Mouse (Mus musculus) lung, embryonic 15.5 days (tissue): ENCODE measurements around the gene Slc9a3r1. TPM values are rescaled to one million over a fixed set of nuclear protein-coding genes. Genes with fewer than 3 reads are reported as not detected.

Experiments
- ATAC-seq: fragments of 200-750 bp; cut with Nextera tagmentation; 2 replicates; pipeline ENCODE4 v1.8.0; 2017; ENCODE audit warnings: moderate number of reproducible peaks, borderline replicate concordance; ENCODE audit not compliant: low FRiP score, low TSS enrichment; ENCODE audit errors: extremely low read depth
- H3K27ac ChIP-seq: fragments of 300-500 bp; sonication (generic); 2 replicates; pipeline ENCODE4 v1.5.1; 2015; ENCODE audit warnings: moderate library complexity, mild to moderate bottlenecking, inconsistent platforms
- H3K27me3 ChIP-seq: fragments of 300-500 bp; sonication (generic); 2 replicates; pipeline ENCODE4 v1.6.1; 2015; ENCODE audit warnings: inconsistent platforms
- H3K36me3 ChIP-seq: fragments of 300-500 bp; sonication (generic); 2 replicates; pipeline ENCODE4 v1.6.1; 2015; ENCODE audit warnings: inconsistent platforms
- H3K4me1 ChIP-seq: fragments of 300-500 bp; sonication (generic); 2 replicates; pipeline ENCODE4 v1.6.1; 2015; ENCODE audit warnings: inconsistent platforms
- H3K4me2 ChIP-seq: fragments of 300-500 bp; sonication (generic); 2 replicates; pipeline ENCODE4 v1.6.1; 2015; ENCODE audit warnings: inconsistent platforms, mild to moderate bottlenecking, moderate library complexity
- H3K4me3 ChIP-seq: fragments of 300-500 bp; sonication (generic); 2 replicates; pipeline ENCODE4 v1.5.1; 2015; ENCODE audit warnings: mild to moderate bottlenecking, inconsistent platforms
- H3K9ac ChIP-seq: fragments of 300-500 bp; sonication (generic); 2 replicates; pipeline ENCODE4 v1.6.1; 2015; ENCODE audit warnings: inconsistent platforms
- H3K9me3 ChIP-seq: fragments of 300-500 bp; sonication (generic); 2 replicates; pipeline ENCODE4 v1.6.1; 2016; ENCODE audit warnings: inconsistent platforms
- WGBS: fragments of 180-500 bp; shearing (Covaris S2); methylation state at CpG from one replicate; pipeline ENCODE4 v1.1.7; 2015; 5-methylcytosine and 5-hydroxymethylcytosine counted together
- polyA plus RNA-seq: library from polyadenylated mRNA; unstranded; fragments of >200 nt; fragmentation: Nextera tagmentation; extraction: Ambion mirVana; gene quantifications from 2 replicates; pipeline ENCODE4 v1.2.1, GENCODE M21; 2015

Gene Slc9a3r1
- 55.0 and 58.2 TPM in 2 replicates for polyA plus RNA-seq

DNA sequence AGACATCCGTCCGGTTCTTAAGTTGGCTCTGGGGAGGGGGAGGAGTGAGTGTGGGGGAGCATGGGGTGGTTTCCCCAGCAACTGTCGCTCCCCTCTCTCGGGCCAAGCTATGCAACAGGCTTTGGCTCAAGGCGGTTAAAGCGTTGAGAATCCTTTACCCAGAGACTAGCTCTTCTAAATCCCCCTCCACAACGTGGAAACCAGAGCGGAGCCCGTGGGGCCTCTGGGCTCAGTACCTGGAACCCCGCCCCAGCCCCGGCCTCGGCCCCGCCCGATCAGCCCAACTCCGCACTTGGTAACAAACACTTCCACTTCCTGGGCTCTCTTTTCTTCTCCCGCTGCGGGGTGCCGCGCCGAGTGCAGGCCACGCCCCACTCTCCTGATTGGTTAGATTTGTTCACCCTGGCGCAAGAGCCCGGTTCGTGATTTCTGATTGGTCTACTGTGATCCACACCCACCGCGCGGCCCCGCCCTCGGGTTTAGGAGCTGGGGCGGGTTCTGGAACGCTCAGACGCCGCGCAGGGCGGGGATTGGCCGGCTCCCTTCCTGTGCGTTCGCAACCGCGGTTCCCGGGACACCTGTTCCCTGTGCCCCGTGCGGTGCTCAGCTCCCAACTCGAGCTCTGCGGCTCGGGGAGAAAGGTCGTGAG lies at the start of gene Slc9a3r1:
Gene Slc9a3r1, plus strand, starts transcription at position 510 of the 649 bp plus-strand sequence.
- Histone ChIP-seq H3K27me3 (peaks cover 25% of the 10 kb centered on the region; the same call in 1 of the 2 replicates), H3K36me3 (no peaks in the 10 kb centered on the region), H3K4me1 (peaks cover 53% of the 10 kb centered on the region), H3K4me3 (peak within 1 kb of the TSS; percentile 66), H3K9ac (peak within 1 kb of the TSS; percentile 43), H3K27ac (peak within 1 kb of the TSS; percentile 59), H3K9me3 (no peaks in the 10 kb centered on the region), H3K4me2 (peak within 1 kb of the TSS; percentile 83)
- under 1% methylated on average over 47 of the region's 47 CpGs for WGBS
- peak; percentile 96 for ATAC-seq

DNA sequence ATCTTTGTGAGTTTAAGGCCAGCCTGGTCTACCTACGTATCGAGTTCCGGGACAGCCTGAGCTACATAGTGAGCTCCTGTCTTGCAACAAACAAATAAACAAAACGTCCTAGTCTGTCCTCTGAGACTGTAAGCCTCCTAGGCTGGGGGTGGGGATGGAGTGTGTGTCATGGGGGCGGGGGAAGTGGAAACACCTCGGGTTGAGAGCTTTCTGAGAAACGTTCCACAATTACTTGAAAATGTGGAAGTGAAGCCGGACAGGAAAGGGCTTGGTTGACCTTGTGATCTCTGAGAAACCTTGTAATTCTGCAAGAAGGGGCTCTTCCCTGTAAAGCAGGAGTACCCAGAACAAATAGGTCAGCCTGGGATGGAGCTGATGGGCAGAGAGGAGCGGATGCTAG lies 43.7 kb upstream of the Slc9a3r1 start:
- H3K9ac ChIP-seq: no peak overlapping the region
- 58% methylated on average over 9 of the region's 9 CpGs for WGBS
- no peaks in the 10 kb centered on the region for H3K9me3 ChIP-seq
- H3K4me1 ChIP-seq: no peaks in the 10 kb centered on the region
- no peak overlapping the region for H3K27ac ChIP-seq
- H3K4me3 ChIP-seq: no peak overlapping the region
- H3K27me3 ChIP-seq: no peaks in the 10 kb centered on the region
- no peaks in the 10 kb centered on the region for H3K36me3 ChIP-seq
- no peak overlapping the region for H3K4me2 ChIP-seq
- ATAC-seq: no peak

DNA sequence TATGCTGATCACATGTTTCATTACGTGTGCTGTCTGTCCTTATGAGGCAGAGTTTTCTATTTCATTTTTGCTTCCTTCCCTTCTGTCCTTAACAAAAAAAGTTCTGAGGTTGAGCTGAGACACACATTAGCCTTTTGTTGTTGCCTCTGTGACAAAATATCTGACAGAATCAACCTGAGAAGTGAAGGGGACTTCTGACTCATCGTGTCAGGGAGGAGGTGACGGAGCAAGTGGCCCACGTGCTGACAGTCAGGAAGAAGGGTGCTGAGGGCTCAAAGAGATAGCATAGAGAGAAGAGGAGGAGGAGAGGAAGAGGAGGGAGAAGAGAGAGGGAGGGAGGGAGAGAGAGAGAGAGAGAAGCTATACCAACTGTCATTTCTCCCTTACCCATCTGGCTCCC lies 34.7 kb upstream of the Slc9a3r1 start:
- Histone ChIP-seq H3K4me1 (no peaks in the 10 kb centered on the region), H3K4me3 (no peak overlapping the region), H3K27me3 (no peaks in the 10 kb centered on the region), H3K9me3 (no peaks in the 10 kb centered on the region), H3K36me3 (no peaks in the 10 kb centered on the region), H3K27ac (no peak overlapping the region), H3K9ac (no peak overlapping the region), H3K4me2 (no peak overlapping the region)
- ATAC-seq: no peak
- 51% methylated on average over 4 of the region's 4 CpGs for WGBS

DNA sequence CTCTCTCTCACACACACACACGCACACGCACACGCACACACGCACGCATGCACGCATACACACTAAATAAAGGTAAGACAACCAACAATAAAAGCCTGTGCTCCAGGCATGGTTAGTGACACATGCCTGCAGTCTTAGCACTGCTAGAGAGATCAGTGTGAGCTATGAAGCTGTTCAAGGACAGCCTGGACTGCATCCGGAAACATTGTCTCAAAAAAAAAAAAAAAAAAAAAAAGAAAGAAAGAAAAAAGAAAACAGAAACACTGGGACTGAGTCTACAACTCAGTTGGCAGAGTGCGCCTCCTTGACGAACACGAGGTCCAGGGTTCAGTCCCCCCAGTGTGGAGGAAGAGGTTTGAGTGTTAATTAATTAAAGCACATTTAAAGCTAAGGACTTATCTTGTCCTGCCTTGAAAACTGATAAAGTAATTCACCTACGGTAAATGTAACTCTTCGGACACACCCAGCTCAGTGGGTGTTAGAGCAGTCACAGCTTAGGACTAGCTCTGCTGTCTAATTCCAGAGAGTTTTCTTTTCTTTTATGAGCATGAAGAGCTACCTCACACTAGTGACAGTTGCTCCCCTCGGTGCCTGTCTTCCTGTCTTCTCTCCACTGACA lies 33.5 kb upstream of the Slc9a3r1 start:
- H3K4me3 ChIP-seq: no peak overlapping the region
- no peak overlapping the region for H3K4me2 ChIP-seq
- H3K9me3 ChIP-seq: no peaks in the 10 kb centered on the region
- ATAC-seq: no peak
- H3K4me1 ChIP-seq: no peaks in the 10 kb centered on the region
- no peak overlapping the region for H3K27ac ChIP-seq
- no peak overlapping the region for H3K9ac ChIP-seq
- no peaks in the 10 kb centered on the region for H3K36me3 ChIP-seq
- no peaks in the 10 kb centered on the region for H3K27me3 ChIP-seq
- WGBS: 86% methylated on average over 13 of the region's 13 CpGs

DNA sequence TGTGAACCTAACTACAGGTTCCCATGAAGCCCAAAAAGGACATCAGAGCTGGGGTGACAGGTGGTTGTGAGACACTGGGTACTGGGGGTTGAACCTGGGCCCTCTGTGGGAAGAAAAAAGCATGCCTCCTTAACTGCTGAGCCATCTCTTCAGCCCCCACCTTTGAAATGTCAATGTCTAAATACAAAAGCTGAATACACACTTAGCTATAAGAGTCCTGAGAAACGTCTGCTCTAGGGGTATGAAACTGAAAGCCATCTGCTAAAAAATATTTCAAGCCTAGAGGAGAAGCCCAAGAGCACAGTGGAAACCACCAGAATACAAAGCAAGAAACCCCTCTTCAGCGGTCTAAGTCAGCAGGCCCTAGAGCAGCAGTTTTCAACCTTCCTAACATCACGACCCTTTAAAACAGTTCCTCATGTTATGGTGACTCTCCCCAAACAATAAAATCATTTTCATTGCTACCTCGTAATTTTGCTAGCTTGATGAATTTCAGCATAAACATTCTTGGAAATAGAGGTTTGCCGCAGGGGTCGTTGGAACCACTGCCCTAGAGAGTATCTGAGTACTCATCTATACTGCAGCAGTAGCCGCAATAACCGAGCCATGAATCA lies 31.3 kb upstream of the Slc9a3r1 start:
- no peaks in the 10 kb centered on the region for H3K36me3 ChIP-seq
- WGBS: 70% methylated on average over 8 of the region's 8 CpGs

DNA sequence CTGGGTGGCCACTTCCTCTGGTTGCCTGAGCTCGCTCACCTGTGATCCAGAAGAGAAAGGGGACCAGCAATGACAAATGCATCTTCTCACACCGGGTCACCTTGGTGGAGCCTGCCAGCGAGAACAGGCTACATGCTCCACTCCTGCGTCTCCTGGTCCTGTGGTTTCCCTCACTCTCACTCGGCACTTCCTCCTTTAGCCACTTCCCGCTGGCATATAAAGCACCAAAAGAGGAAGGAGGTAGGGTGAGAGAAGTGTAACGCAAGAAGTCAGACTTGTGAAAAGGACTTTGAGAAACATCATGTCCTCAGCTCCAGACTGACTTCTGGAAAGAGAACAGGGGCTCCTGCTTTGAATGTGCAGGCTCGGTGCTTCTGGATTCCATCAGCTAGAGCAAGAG lies 29.3 kb upstream of the Slc9a3r1 start, which contains the start of gene Cd300lf:
Gene Cd300lf, minus strand, starts transcription at position 193 of the 400 bp plus-strand sequence.
- H3K27ac ChIP-seq: no peak within 1 kb of the TSS
- ATAC-seq: no peak
- WGBS: 76% methylated on average over 8 of the region's 8 CpGs

More for the DNA sequence above, 31.3 kb upstream of the Slc9a3r1 start:
- H3K9me3 ChIP-seq: no peaks in the 10 kb centered on the region
- H3K27me3 ChIP-seq: no peaks in the 10 kb centered on the region
- no peak overlapping the region for H3K27ac ChIP-seq
- no peak overlapping the region for H3K4me3 ChIP-seq
- H3K4me2 ChIP-seq: no peak overlapping the region
- H3K4me1 ChIP-seq: no peaks in the 10 kb centered on the region
- no peak overlapping the region for H3K9ac ChIP-seq
- no peak for ATAC-seq

DNA sequence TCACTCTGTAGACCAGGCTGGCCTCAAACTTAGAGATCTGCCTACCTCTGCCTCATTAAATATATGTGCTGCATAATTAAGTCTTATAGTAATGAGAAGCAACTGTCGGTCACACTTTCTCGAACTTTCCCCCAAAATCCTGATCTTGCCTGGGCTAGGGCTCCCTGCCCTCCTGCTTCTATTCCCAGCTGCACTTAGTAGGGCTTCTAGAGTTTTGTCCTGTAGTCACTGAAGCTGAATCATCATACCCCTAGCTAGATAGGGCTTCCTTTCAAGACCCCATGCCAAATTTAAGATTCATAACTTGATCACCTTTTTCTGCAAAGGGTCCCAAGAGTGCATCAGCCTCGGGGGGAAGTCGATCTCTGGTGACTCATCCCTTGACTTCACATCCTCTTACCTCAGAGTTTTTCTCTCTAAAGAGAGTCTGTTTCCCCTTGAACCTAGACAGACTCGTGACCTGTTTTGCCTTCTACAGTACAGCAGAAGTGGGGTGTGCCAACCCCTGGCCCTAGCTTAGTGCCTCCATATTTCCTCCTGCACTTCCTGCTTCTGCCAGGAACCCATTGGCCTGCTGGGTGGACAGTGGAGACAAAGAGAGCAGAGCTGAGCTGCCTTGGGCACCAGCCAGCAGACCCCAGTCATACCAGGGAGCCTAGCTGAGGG lies 24.4 kb upstream of the Slc9a3r1 start:
- no peak overlapping the region for H3K27ac ChIP-seq
- no peak for ATAC-seq
- H3K4me2 ChIP-seq: no peak overlapping the region
- H3K27me3 ChIP-seq: no peaks in the 10 kb centered on the region
- H3K4me3 ChIP-seq: no peak overlapping the region
- 64% methylated on average over 5 of the region's 5 CpGs for WGBS
- no peaks in the 10 kb centered on the region for H3K9me3 ChIP-seq
- no peak overlapping the region for H3K9ac ChIP-seq
- H3K4me1 ChIP-seq: no peaks in the 10 kb centered on the region
- H3K36me3 ChIP-seq: no peaks in the 10 kb centered on the region

More for the DNA sequence above, 29.3 kb upstream of the Slc9a3r1 start, which contains the start of gene Cd300lf:
- H3K36me3 ChIP-seq: no peaks in the 10 kb centered on the region
- no peak within 1 kb of the TSS for H3K4me3 ChIP-seq
- H3K9me3 ChIP-seq: no peaks in the 10 kb centered on the region
- no peak within 1 kb of the TSS for H3K9ac ChIP-seq
- H3K4me2 ChIP-seq: no peak within 1 kb of the TSS
- no peaks in the 10 kb centered on the region for H3K27me3 ChIP-seq
- no peaks in the 10 kb centered on the region for H3K4me1 ChIP-seq

DNA sequence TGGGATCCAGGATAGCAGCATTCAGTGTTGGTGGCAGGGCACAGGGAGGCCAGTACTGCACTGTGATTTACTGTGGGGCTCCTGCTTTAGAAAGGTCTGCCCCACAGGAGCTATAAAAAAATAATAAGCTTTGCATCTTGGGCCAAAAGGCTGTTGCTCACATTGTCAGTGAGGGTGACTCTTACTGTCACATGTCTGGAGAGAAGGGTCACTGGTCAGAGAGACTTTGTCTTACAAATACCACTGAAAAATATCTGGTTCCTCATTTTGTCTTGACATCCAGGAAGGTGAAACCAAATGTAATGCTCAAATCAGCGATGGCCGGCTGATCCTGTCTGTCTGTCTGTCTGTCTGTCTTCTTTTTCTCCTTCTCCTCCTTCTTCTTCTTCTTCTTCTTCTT lies 21.2 kb upstream of the Slc9a3r1 start:
- no peak for ATAC-seq
- Histone ChIP-seq H3K27me3 (peaks cover 4% of the 10 kb centered on the region; the same call in 1 of the 2 replicates), H3K4me1 (no peaks in the 10 kb centered on the region), H3K27ac (no peak overlapping the region), H3K4me2 (no peak overlapping the region), H3K4me3 (no peak overlapping the region), H3K9ac (no peak overlapping the region), H3K36me3 (no peaks in the 10 kb centered on the region), H3K9me3 (no peaks in the 10 kb centered on the region)
- WGBS: 74% methylated on average over 2 of the region's 2 CpGs

DNA sequence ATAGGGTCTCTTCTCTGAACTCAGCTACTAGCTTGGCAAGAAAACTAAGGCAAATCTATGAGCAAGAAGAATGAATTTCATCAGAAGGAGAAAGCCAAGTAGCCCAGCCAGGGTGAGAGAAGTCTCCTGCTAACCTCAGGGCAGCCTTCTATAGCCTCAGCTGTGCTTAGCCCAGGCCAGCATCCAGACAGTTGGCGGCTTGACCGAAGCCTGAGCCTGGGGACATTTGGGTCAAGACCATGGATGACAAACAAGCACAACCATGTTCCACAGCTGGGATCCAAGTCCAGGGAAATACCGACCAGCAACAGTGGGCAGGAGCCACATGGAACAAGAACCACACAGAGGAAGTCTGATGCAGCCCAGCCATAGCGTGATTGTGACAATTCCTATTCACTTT lies 15.3 kb upstream of the Slc9a3r1 start:
- H3K4me2 ChIP-seq: no peak overlapping the region
- H3K9me3 ChIP-seq: no peaks in the 10 kb centered on the region
- no peak for ATAC-seq
- H3K36me3 ChIP-seq: no peaks in the 10 kb centered on the region
- no peaks in the 10 kb centered on the region for H3K4me1 ChIP-seq
- H3K4me3 ChIP-seq: no peak overlapping the region
- 78% methylated on average over 4 of the region's 4 CpGs for WGBS
- H3K27me3 ChIP-seq: peaks cover 8% of the 10 kb centered on the region; the same call in 1 of the 2 replicates
- H3K9ac ChIP-seq: no peak overlapping the region
- H3K27ac ChIP-seq: no peak overlapping the region

DNA sequence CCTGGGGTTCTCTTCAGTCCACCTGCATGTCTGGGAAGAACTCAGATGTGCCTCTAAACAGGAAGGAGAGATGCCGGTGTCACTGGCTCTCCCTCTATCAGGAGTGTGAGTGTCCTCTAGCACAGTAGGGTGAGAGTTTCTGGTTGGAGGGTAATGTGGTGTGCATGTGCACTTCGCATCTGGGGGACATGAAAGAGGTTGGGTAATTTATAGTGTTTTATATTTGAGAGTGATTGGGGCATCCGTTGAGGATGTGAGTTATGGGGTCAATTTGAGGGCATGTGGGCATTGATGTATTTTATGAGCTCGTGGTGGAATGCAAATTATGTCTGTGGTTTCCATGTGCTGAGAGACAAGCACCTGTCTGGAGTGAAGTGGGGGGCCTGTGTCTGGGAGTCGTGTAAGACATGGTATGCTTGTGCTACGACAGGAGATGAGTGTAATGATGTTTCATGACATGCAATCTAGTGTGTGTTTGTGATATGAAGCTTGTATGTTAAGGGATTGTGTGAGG lies 12.3 kb upstream of the Slc9a3r1 start:
- H3K9ac ChIP-seq: no peak overlapping the region
- no peaks in the 10 kb centered on the region for H3K36me3 ChIP-seq
- no peak overlapping the region for H3K27ac ChIP-seq
- H3K4me1 ChIP-seq: peaks cover 9% of the 10 kb centered on the region
- peaks cover 30% of the 10 kb centered on the region for H3K27me3 ChIP-seq
- H3K4me3 ChIP-seq: no peak overlapping the region
- H3K9me3 ChIP-seq: no peaks in the 10 kb centered on the region
- H3K4me2 ChIP-seq: no peak overlapping the region
- 39% methylated on average over 6 of the region's 6 CpGs for WGBS
- no peak for ATAC-seq

DNA sequence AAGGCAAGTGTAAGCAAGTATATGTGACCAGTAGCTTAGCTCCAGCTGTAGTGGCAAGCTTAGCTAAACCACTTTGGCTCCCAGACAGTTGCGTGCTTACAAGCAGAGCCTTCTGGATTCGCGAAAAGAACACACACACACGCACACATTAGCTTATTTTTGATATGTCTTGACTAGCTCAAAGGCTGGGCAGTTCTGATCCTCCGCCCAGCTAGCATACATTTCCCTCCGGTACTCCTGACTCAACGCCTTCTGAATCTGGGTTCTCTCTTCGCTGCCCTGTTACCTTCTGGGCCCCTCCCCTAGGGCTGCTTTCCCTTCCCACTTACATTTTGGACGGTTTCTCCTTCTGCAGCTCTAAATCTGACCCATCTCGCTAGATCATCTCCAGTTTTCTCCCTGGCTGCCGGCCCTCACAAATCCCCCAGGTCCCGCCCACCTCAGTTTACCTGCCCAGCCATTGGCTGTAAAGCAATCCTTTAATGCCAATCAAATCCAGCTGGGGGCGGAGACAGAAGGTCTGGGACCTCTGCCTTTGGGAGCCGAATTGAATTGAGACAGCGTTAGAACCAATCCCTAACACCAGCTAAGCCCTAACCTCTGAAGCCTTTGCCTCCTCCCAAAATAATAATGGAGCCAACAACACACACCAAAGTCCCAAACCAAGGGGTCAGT lies 11.2 kb upstream of the Slc9a3r1 start:
- Histone ChIP-seq H3K4me2 (peak overlapping the region; percentile 56), H3K4me1 (peaks cover 9% of the 10 kb centered on the region), H3K9me3 (no peaks in the 10 kb centered on the region), H3K9ac (no peak overlapping the region), H3K27ac (no peak overlapping the region), H3K4me3 (peak overlapping the region; percentile 31), H3K36me3 (no peaks in the 10 kb centered on the region), H3K27me3 (peaks cover 35% of the 10 kb centered on the region)
- WGBS: 6% methylated on average over 15 of the region's 15 CpGs
- peak; percentile 73; the same call in 1 of the 2 replicates for ATAC-seq
